Mouse (Mus musculus): ENCODE measurements around the gene Glod4. TPM values are rescaled to one million over a fixed set of nuclear protein-coding genes. Genes with fewer than 3 reads are reported as not detected.
A peak's percentile ranks its signal among the peaks of the same experiment; 100 is the strongest.

Glod4 gene
- 131 and 132 TPM in 2 replicates for polyA plus RNA-seq (2015; fragmentation: Nextera tagmentation; extraction: Ambion mirVana)

- no peak for TF ChIP-seq CTCF (IDR thresholded peaks at IDR 0.05; ENCODE audit: low read depth)
- ATAC-seq (replicated peaks; ENCODE audit: low FRiP score, low read depth) (peak; percentile 86), DNase-seq (ENCODE audit: low spot score) (peak; percentile 94)
- peak within 1 kb of the TSS; percentile 76 for H3K4me2 ChIP-seq (ENCODE audit: low read length)
- H3K36me3 ChIP-seq (ENCODE audit: insufficient read depth, low read length) = peaks cover 6% of the 10 kb centered on the region; the same call in 1 of the 2 replicates
- H3K9me3 ChIP-seq (replicated peaks; ENCODE audit: low read length) = no peaks in the 10 kb centered on the region
- peak within 1 kb of the TSS; percentile 73 for H3K27ac ChIP-seq
- peak within 1 kb of the TSS; percentile 83 for H3K9ac ChIP-seq (ENCODE audit: low read depth, low read length)
- peaks cover 9% of the 10 kb centered on the region for H3K4me1 ChIP-seq (replicated peaks; ENCODE audit: insufficient read depth, low read length)
- no peaks in the 10 kb centered on the region for H3K27me3 ChIP-seq (ENCODE audit: insufficient read depth, low read length)
- H3K4me3 ChIP-seq (replicated peaks; ENCODE audit: low read depth, low read length) = peak within 1 kb of the TSS; percentile 76
- under 1% methylated on average over 61 of the region's 61 CpGs for WGBS
Measured at GRCm38 (mm10) chr11:76242901-76243810, at the start of gene Glod4, which contains the start of gene Mrm3. TSS of gene Glod4 (minus strand) at chr11:76243725. TSS of gene Mrm3 (plus strand) at chr11:76243715.

- no peak for TF ChIP-seq CTCF (IDR thresholded peaks at IDR 0.05; ENCODE audit: low read depth)
Measured at GRCm38 (mm10) chr11:76292831-76293230, 49.3 kb upstream of the Glod4 start.

GRCm38 (mm10) chr11:76292398-76292797 is 48.9 kb upstream of the Glod4 start:
- Histone ChIP-seq H3K4me1 (replicated peaks; ENCODE audit: insufficient read depth, low read length) (peaks cover 36% of the 10 kb centered on the region), H3K9me3 (replicated peaks; ENCODE audit: low read length) (no peaks in the 10 kb centered on the region), H3K4me2 (ENCODE audit: low read length) (peak overlapping the region; percentile 37), H3K4me3 (replicated peaks; ENCODE audit: low read depth, low read length) (no peak overlapping the region), H3K27ac (peak overlapping the region; percentile 76), H3K36me3 (ENCODE audit: insufficient read depth, low read length) (no peaks in the 10 kb centered on the region), H3K9ac (ENCODE audit: low read depth, low read length) (no peak overlapping the region), H3K27me3 (ENCODE audit: insufficient read depth, low read length) (no peaks in the 10 kb centered on the region)
- no peak for TF ChIP-seq CTCF (IDR thresholded peaks at IDR 0.05; ENCODE audit: low read depth)
- ATAC-seq (replicated peaks; ENCODE audit: low FRiP score, low read depth) = no peak
- peak; percentile 88 for DNase-seq (ENCODE audit: low spot score)
- WGBS = 21% methylated on average over 15 of the region's 15 CpGs

More at GRCm38 (mm10) chr11:76292831-76293230, 49.3 kb upstream of the Glod4 start:
- Histone ChIP-seq H3K9ac (ENCODE audit: low read depth, low read length) (no peak overlapping the region), H3K27me3 (ENCODE audit: insufficient read depth, low read length) (no peaks in the 10 kb centered on the region), H3K4me2 (ENCODE audit: low read length) (peak overlapping the region; percentile 37), H3K36me3 (ENCODE audit: insufficient read depth, low read length) (no peaks in the 10 kb centered on the region), H3K4me1 (replicated peaks; ENCODE audit: insufficient read depth, low read length) (peaks cover 31% of the 10 kb centered on the region), H3K4me3 (replicated peaks; ENCODE audit: low read depth, low read length) (no peak overlapping the region), H3K27ac (peak overlapping the region; percentile 76), H3K9me3 (replicated peaks; ENCODE audit: low read length) (no peaks in the 10 kb centered on the region)
- whole genome bisulfite sequencing = 56% methylated on average over 6 of the region's 6 CpGs
- DNase-seq (ENCODE audit: low spot score) (peak; percentile 65), ATAC-seq (replicated peaks; ENCODE audit: low FRiP score, low read depth) (no peak)

GRCm38 (mm10) chr11:76291960-76292359 is 48.4 kb upstream of the Glod4 start:
- Histone ChIP-seq H3K9ac (ENCODE audit: low read depth, low read length) (no peak overlapping the region), H3K36me3 (ENCODE audit: insufficient read depth, low read length) (no peaks in the 10 kb centered on the region), H3K27me3 (ENCODE audit: insufficient read depth, low read length) (no peaks in the 10 kb centered on the region), H3K27ac (peak overlapping the region; percentile 76), H3K4me2 (ENCODE audit: low read length) (peak overlapping the region; percentile 37), H3K9me3 (replicated peaks; ENCODE audit: low read length) (no peaks in the 10 kb centered on the region), H3K4me3 (replicated peaks; ENCODE audit: low read depth, low read length) (no peak overlapping the region), H3K4me1 (replicated peaks; ENCODE audit: insufficient read depth, low read length) (peaks cover 40% of the 10 kb centered on the region)
- WGBS = 51% methylated on average over 4 of the region's 4 CpGs
- TF ChIP-seq CTCF (IDR thresholded peaks at IDR 0.05; ENCODE audit: low read depth) = no peak
- no peak for ATAC-seq (replicated peaks; ENCODE audit: low FRiP score, low read depth)
- DNase-seq (ENCODE audit: low spot score) = no peak

GRCm38 (mm10) chr11:76290367-76290766 is 46.8 kb upstream of the Glod4 start:
- no peak overlapping the region for H3K4me2 ChIP-seq (ENCODE audit: low read length)
- no peak for TF ChIP-seq CTCF (IDR thresholded peaks at IDR 0.05; ENCODE audit: low read depth)
- no peak overlapping the region for H3K9ac ChIP-seq (ENCODE audit: low read depth, low read length)
- no peaks in the 10 kb centered on the region for H3K27me3 ChIP-seq (ENCODE audit: insufficient read depth, low read length)
- H3K36me3 ChIP-seq (ENCODE audit: insufficient read depth, low read length) = no peaks in the 10 kb centered on the region
- 27% methylated on average over 11 of the region's 11 CpGs for WGBS
- H3K27ac ChIP-seq = peak overlapping the region; percentile 68
- H3K9me3 ChIP-seq (replicated peaks; ENCODE audit: low read length) = no peaks in the 10 kb centered on the region
- DNase-seq (ENCODE audit: low spot score) (peak; percentile 57), ATAC-seq (replicated peaks; ENCODE audit: low FRiP score, low read depth) (no peak)
- peaks cover 43% of the 10 kb centered on the region for H3K4me1 ChIP-seq (replicated peaks; ENCODE audit: insufficient read depth, low read length)
- no peak overlapping the region for H3K4me3 ChIP-seq (replicated peaks; ENCODE audit: low read depth, low read length)

GRCm38 (mm10) chr11:76288645-76289044 is 45.1 kb upstream of the Glod4 start:
- Histone ChIP-seq H3K27ac (no peak overlapping the region), H3K27me3 (ENCODE audit: insufficient read depth, low read length) (no peaks in the 10 kb centered on the region), H3K36me3 (ENCODE audit: insufficient read depth, low read length) (no peaks in the 10 kb centered on the region), H3K4me3 (replicated peaks; ENCODE audit: low read depth, low read length) (no peak overlapping the region), H3K9me3 (replicated peaks; ENCODE audit: low read length) (no peaks in the 10 kb centered on the region), H3K4me2 (ENCODE audit: low read length) (no peak overlapping the region), H3K9ac (ENCODE audit: low read depth, low read length) (no peak overlapping the region), H3K4me1 (replicated peaks; ENCODE audit: insufficient read depth, low read length) (peaks cover 33% of the 10 kb centered on the region)
- no peak for TF ChIP-seq CTCF (IDR thresholded peaks at IDR 0.05; ENCODE audit: low read depth)
- 80% methylated on average over 6 of the region's 6 CpGs for WGBS
- DNase-seq (ENCODE audit: low spot score) = no peak
- no peak for ATAC-seq (replicated peaks; ENCODE audit: low FRiP score, low read depth)

Measured in kidney, postnatal 0 days (tissue).